Mouse (Mus musculus) embryonic fibroblast, embryonic 13.5 days (primary cell): Measurements from ENCODE around the gene Serinc2. TPM values are rescaled to one million over a fixed set of nuclear protein-coding genes. Genes with fewer than 3 reads are reported as not detected.
"Not testable (repeated sequence)": the region's sequence is repeated elsewhere in the genome, so short reads cannot be mapped to it uniquely, and the experiment has no call there.

ENCODE experiments used
- H3K27ac ChIP-seq: 2 replicates; pipeline ENCODE4 v1.5.1; 2012; ENCODE audit warnings: low read length, control low read depth, inconsistent platforms; ENCODE audit not compliant: insufficient read depth
- H3K4me1 ChIP-seq: 2 replicates; pipeline ENCODE4 v1.6.1; 2011; ENCODE audit warnings: low read length; ENCODE audit not compliant: control insufficient read depth, insufficient read depth
- H3K4me3 ChIP-seq: 2 replicates; pipeline ENCODE4 v1.5.1; 2011; ENCODE audit warnings: mild to moderate bottlenecking, control low read depth, low read length; ENCODE audit not compliant: insufficient read depth
- CTCF ChIP-seq: IDR thresholded peaks from 2 replicates; pipeline ENCODE4 v1.5.1; 2011; ENCODE audit warnings: mild to moderate bottlenecking, control low read depth, low read length, moderate library complexity, borderline replicate concordance; ENCODE audit not compliant: insufficient read depth
- POLR2A ChIP-seq: IDR thresholded peaks from 2 replicates; pipeline ENCODE4 v1.6.1; 2011; ENCODE audit warnings: low read depth, mild to moderate bottlenecking, control low read depth, low read length, moderate library complexity
- polyA plus RNA-seq: library from polyadenylated mRNA; stranded (reverse); fragments of >200 nt; gene quantifications from 2 replicates; pipeline ENCODE4 v1.2.4, GENCODE M21; 2011; ENCODE audit warnings: low read depth; ENCODE audit not compliant: missing spikeins, insufficient read length

The Serinc2 gene
- polyA plus RNA-seq, 1 experiment: 25.1 TPM

DNA sequence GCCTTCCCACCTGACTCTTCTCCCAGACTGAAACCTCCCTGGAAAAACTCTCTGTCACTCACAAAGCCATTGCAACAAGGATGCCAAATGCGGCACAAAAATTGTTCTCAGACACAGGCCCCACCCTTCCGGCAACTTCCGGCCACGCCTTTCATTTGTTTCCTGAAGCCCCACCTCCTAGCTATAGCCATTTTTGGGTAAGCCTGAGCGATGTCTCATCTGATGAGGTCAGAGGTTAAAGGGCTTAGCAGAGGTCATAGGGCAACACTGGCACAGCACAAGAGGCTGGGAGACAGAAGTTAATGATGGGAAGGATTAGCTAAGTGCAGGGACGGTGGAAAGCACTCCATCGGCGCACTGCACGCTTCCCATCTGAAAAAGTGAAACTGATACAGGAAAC, 12.4 kb downstream of the Serinc2 start:
- TF ChIP-seq CTCF: no peak
- no peak for TF ChIP-seq POLR2A
- Histone ChIP-seq H3K4me1 (no peaks in the 10 kb centered on the region), H3K4me3 (no peak overlapping the region), H3K27ac (no peak overlapping the region)

DNA sequence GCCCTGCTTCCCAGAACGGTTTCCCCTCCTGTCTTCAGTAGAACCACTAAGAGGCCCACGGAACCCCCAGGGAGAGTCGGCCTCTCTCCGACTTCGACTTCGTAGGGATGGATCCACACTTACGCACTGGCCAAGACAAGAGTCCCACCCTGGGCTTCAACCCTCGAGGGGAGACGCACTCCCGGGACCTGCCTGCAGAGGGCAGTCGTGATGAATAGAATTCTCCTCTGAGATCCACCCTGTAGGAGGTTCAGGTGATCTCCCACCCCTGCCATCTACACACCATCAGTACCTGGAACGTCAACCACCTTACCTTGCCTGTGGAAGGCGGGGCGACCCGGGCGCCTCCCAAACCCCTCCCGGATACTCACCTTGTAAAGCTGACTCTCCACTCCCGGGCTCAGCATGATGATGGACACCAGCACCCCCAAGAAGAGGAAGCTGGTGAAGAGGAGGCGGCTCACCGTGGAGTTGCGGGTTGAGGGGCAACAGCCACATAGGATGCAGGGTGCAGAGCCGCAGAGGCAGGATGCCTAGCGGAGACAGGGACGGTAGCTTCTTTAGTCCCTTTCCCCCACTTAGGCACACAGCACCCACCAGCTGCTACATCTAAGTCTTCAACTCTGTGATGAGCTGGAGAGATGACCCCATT, 14.2 kb downstream of the Serinc2 start:
- Histone ChIP-seq H3K4me3 (no peak overlapping the region), H3K4me1 (no peaks in the 10 kb centered on the region), H3K27ac (no peak overlapping the region)
- TF ChIP-seq POLR2A: no peak
- peak; percentile 60 for TF ChIP-seq CTCF

DNA sequence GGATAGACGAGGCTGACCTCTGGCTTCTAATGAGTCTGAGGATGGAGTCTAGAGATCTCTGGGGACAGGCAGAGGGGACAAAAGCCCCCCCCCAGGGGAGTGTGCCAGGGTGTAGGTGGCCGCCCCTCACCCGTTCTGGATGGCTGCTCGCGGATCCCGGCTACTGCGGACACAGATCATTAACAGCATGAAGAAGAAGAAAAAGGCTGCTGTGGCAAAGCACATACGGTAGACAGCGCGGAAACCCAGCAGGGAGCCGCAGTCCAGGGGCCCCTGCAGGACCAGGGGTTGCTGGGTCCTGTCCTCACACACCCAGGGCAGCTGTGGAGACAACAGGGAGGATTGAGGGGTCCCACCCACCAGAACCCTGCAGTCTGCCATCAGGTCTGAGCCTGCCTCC, 14.9 kb downstream of the Serinc2 start:
- Histone ChIP-seq H3K4me3 (no peak overlapping the region), H3K27ac (no peak overlapping the region), H3K4me1 (no peaks in the 10 kb centered on the region)
- no peak for TF ChIP-seq POLR2A
- no peak for TF ChIP-seq CTCF

DNA sequence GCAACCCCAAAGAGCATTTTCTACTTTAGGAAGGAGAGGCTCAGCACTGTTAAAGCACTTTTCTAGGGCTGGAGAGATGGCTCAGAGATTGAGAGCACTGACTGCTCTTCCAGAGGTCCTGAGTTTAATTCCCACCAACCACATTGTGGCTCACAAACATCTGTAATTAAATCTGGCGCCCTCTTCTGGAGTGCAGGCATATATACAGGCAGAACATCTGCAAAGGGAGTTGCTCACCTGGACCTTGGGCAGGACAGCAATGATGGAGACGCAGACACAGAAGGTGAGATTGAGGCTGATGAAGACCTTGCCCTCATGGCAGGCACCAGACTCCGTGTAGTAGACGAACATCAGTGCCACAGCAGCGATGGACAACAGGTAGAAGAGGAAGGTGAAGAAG, 18.6 kb downstream of the Serinc2 start:
- H3K4me3 ChIP-seq: no peak overlapping the region
- no peaks in the 10 kb centered on the region for H3K4me1 ChIP-seq
- TF ChIP-seq CTCF (no peak), POLR2A (no peak)
- H3K27ac ChIP-seq: no peak overlapping the region

DNA sequence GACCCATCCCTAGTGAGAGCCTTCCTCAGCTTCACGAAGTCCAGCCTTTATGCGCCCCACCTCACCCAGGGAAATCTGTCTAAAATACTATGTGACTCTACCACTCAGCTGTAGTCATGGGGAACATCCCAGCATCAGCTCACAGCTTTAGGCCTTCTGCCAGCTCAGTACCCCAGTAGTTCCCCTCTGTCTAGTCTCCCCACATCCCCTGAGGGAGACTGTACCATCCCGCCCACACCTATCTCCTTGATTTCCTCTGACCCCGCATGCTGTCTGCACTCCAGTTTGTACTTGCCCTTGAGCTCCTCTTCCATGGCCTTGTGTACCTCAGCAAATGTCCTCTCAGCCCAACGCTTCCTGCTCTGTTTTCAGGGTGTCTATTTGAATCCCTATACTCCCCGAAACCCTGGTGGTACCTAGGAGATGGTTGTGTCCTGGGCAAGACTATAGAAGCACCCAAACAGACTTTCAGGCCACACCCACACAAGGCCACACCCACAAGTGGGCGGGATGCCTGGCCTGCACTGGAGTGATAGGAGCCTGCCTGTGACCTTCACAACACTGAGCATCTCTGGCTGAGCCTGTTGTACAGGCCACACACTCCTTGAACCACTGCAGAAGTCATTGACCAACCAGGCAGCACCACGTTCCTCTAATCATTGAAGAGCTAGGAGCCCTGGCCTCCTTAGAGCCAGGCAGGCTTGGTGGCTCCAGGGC, 26.4 kb downstream of the Serinc2 start:
- Histone ChIP-seq H3K4me1 (no peaks in the 10 kb centered on the region), H3K27ac (no peak overlapping the region), H3K4me3 (no peak overlapping the region)
- TF ChIP-seq POLR2A: no peak
- no peak for TF ChIP-seq CTCF

DNA sequence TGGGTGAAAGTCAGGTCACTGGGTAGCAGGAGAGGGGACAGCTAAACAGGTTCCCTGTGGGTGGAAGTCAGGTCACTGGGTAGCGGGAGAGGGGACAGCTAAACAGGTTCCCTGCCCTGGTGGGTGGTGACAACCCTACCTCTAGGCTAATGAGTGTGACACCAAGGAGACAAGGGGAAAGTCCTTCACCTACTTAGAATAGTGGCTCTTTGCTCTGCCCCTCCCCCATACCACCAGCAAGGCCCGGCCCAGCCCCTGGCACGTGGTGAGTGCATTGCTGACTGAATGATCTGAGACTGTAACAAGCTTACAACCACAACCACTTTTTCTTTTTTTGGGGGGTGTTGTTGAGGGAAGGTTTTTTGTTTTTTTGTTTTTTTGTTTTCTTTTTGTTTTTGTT, 27.2 kb downstream of the Serinc2 start:
- no peaks in the 10 kb centered on the region for H3K4me1 ChIP-seq
- H3K4me3 ChIP-seq: no peak overlapping the region
- no peak for TF ChIP-seq CTCF
- H3K27ac ChIP-seq: no peak overlapping the region

DNA sequence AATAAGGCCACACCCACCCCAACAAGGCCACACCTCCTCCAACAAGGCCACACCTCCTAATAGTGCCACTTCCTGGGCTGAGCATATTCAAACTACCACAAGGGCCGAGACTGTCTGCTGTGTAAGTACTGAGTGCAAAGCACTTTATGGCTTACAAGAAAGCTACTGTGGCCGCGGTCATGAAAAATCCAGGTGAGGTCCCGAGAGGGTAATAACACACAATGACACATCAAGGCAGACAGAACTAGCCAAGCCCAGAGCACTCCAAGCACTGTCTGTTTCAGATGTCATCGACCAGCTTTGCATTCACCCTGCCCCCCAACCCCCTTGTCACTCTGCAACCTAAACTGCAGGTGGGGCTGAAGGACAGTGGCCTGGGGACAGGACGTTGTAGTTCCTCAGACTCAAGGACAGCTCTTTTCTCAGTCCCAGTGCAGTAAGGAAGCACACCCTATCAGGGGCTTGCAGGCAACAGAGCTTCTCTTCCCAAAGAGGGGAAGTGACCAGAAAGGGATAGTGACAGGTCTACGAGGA, 27.8 kb downstream of the Serinc2 start:
- TF ChIP-seq POLR2A (no peak), CTCF (no peak)
- no peak overlapping the region for H3K4me3 ChIP-seq
- no peaks in the 10 kb centered on the region for H3K4me1 ChIP-seq
- H3K27ac ChIP-seq: no peak overlapping the region

DNA sequence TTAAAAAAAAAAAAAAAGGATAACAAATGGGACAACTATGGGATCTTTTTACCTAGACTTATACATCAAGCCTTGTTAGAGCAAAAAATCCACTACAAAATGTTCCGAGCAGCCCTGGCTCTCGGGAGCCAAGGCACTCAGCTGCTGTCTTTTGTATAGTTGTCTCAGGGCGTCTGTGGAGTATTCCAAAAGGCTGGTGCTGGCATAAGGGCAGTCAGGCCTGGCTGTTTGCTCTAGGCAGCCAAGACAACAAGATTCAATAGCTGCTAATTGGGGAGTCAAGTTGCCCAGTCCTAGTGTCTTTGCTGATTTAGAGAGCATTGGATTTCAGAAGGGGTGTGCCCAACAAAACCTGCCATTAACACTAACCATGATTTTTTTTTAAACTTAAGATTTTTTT, 30.4 kb downstream of the Serinc2 start:
- Histone ChIP-seq H3K4me3 (no peak overlapping the region), H3K4me1 (no peaks in the 10 kb centered on the region), H3K27ac (no peak overlapping the region)
- TF ChIP-seq CTCF (no peak), POLR2A (no peak)

DNA sequence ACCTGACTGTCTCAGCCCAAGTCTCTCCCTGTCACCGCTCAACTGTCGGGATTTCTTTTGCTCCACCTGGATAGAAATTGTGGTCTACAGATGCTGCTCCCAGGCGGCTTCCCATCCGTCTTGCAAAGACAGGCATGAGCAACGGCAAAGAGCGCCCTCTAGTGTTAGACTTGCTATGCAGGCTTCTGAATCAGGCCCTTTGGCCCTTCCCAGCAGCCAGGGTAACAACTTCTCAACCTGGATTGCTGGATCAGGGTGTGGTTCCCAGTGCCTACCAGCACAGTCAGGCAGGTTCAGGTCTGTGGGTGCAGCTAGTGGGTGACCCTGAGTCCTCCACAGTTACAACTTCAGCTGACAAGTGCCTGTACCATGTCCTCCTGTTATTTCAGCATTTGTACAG, 32.9 kb downstream of the Serinc2 start:
- Histone ChIP-seq H3K4me3 (no peak overlapping the region), H3K27ac (no peak overlapping the region), H3K4me1 (no peaks in the 10 kb centered on the region)
- TF ChIP-seq POLR2A: no peak
- TF ChIP-seq CTCF: peak; percentile 86

DNA sequence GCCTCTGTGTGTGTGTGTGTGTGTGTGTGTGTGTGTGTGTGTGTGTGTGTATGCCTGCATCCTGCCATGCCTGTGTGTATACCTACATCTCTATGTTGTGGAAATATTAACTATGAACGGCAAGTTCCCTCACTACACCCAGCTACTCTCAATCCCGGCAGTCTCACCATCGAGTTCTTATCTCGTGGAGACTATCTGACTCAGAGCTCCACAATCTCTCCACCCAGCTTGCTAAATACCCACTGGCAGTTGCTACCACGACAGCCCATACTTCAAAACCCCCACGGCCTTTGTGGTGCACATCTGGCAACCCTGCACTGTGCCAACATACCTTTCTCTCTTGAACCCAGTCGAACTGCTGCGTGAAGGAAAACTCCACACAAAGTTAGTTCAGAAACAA, 34.3 kb downstream of the Serinc2 start:
- Histone ChIP-seq H3K4me1 (no peaks in the 10 kb centered on the region), H3K4me3 (no peak overlapping the region), H3K27ac (no peak overlapping the region)
- TF ChIP-seq CTCF (no peak), POLR2A (no peak)

DNA sequence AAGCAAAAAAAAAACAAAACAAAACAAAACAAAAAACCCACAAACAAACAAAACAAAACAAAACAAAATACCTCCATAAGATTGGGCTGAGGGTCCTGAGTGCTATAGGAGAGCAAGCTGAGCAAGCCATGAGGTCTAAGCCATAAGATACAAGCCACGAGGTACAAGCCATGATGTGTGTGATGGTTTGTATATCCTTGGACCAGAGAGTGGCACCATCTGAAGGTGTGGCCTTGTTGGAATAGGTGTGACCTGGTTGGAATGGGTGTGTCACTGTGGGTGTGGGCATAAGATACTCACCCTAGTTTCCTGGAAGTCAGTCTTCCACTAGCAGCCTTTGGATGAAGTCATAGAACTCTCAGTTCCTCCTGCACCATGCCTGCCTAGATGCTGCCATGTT, 35.4 kb downstream of the Serinc2 start:
- not testable (repeated sequence) for H3K4me1 ChIP-seq, H3K27ac ChIP-seq, H3K4me3 ChIP-seq
